In the genomic region with DNA sequence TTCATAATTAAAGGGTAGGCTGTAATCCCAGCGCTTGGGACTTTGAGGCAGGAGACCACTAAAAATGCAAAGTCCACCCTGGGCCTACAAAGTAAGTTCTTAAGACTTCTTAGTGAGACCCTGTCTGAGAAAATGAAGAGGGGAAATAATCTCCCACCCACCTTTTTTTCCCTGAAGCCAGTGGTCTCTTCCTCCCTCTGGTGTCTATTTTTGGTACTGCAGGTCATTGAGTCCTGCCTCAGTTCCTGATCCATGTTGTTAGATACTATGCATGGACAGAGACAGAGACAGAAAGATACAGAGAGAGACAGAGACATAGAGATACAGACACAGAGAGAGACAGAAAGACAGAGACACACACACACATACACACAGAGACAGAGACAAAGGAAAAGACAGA, we compare ENCODE assay signal across 10 mouse cellular contexts. TPM values are rescaled to one million over a fixed set of nuclear protein-coding genes. Genes with fewer than 3 reads are reported as not detected.
DNase-seq lines count a peak whose midpoint lies in the region; ATAC-seq and TF ChIP-seq lines count a peak whose summit lies in the region.
"Had no signal": no experiment of that assay in that cellular context is flagged by ENCODE, and none has a peak within 500 bp of the region (broad histone marks: within the 10 kb centered on the region; RNA-seq: fewer than 3 reads in every experiment).

No protein-coding gene starts in this region.

- H3K36me3 ChIP-seq in midbrain, postnatal 0 days (ENCODE audit: insufficient read depth, low read length), result no peaks in the 10 kb centered on the region
- H3K36me3 ChIP-seq: embryonic facial prominence, embryonic 12.5 days had no signal

- H3K27me3 ChIP-seq in midbrain, postnatal 0 days (ENCODE audit: insufficient read depth, low read length), result no peaks in the 10 kb centered on the region
- H3K27me3 ChIP-seq: embryonic facial prominence, embryonic 12.5 days had no signal

- H3K4me1 ChIP-seq in midbrain, postnatal 0 days (ENCODE audit: insufficient read depth, low read length), result no peaks in the 10 kb centered on the region
- H3K4me1 ChIP-seq: embryonic facial prominence, embryonic 12.5 days had no signal

- H3K27ac ChIP-seq in midbrain, postnatal 0 days (ENCODE audit: low read depth, low read length), result no peak overlapping the region
- H3K27ac ChIP-seq: embryonic facial prominence, embryonic 12.5 days had no signal

- no peak for ATAC-seq in midbrain, postnatal 0 days (ENCODE audit: low FRiP score)

- TF ChIP-seq CTCF in midbrain, postnatal 0 days (IDR thresholded peaks at IDR 0.05), result peak; percentile 94

- WGBS in midbrain, postnatal 0 days, result 24% methylated on average over 1 of the region's 1 CpGs

- H3K4me2 ChIP-seq in midbrain, postnatal 0 days (ENCODE audit: low read depth, low read length, poor library complexity, severe bottlenecking), result no peak overlapping the region
- H3K4me2 ChIP-seq: embryonic facial prominence, embryonic 12.5 days had no signal

- H3K9ac ChIP-seq in midbrain, postnatal 0 days (replicated peaks; ENCODE audit: low read length, poor library complexity, severe bottlenecking), result no peak overlapping the region
- H3K9ac ChIP-seq: embryonic facial prominence, embryonic 12.5 days had no signal

- DNase-seq in kidney, adult 18-20 months, result peak; percentile 19
- DNase-seq in kidney, adult 8-10 months, result no peak
- DNase-seq in B cell, adult 2 months, result peak; percentile 34 to 39
- DNase-seq in ES-CJ7 (ENCODE audit: low read depth, low spot score), result peak; percentile 54
- peak; percentile 42 for DNase-seq in forelimb bud, embryonic 11.5 days (ENCODE audit: low read depth, low spot score)
- peak; percentile 55 for DNase-seq in midbrain, postnatal 0 days (ENCODE audit: low spot score)
- no peak for DNase-seq in testis, postnatal 10 days (ENCODE audit: low spot score)
- no peak for DNase-seq in urinary bladder, adult 2 months (ENCODE audit: low spot score)

- H3K4me3 ChIP-seq in midbrain, postnatal 0 days (ENCODE audit: low read depth, low read length), result no peak overlapping the region
- H3K4me3 ChIP-seq: embryonic facial prominence, embryonic 12.5 days had no signal

- H3K9me3 ChIP-seq in midbrain, postnatal 0 days (ENCODE audit: low read length), result no peaks in the 10 kb centered on the region
- H3K9me3 ChIP-seq: embryonic facial prominence, embryonic 12.5 days had no signal

RNA-seq across cellular contexts. Expression of a gene that starts 15.1 kb away (rescaled TPM):
- total RNA-seq in midbrain, postnatal 0 days (2014; rRNA removed), result not detected in 2 replicates
- not detected in 2 replicates for polyA plus RNA-seq in midbrain, postnatal 0 days (2015; fragmentation: Nextera tagmentation; extraction: Ambion mirVana)
- not detected in 2 replicates for polyA plus RNA-seq in urinary bladder, adult 2 months (2012; rRNA removed)
- total RNA-seq: left cerebral cortex, postnatal 14 days had no signal
- polyA plus RNA-seq: embryonic facial prominence, embryonic 12.5 days had no signal

RNA-seq across cellular contexts. Expression of a gene that starts 18.8 kb away (rescaled TPM):
- total RNA-seq in midbrain, postnatal 0 days (2014; rRNA removed), result not detected in 2 replicates
- not detected in 2 replicates for polyA plus RNA-seq in midbrain, postnatal 0 days (2015; fragmentation: Nextera tagmentation; extraction: Ambion mirVana)
- polyA plus RNA-seq in urinary bladder, adult 2 months (2012; rRNA removed), result not detected in 2 replicates
- total RNA-seq: left cerebral cortex, postnatal 14 days had no signal
- polyA plus RNA-seq: embryonic facial prominence, embryonic 12.5 days had no signal

RNA-seq across cellular contexts. Expression of a gene that starts 26.2 kb away (rescaled TPM):
- 8.3 and 9.3 TPM in 2 replicates for total RNA-seq in midbrain, postnatal 0 days (2014; rRNA removed)
- 9.9 and 12.5 TPM in 2 replicates for polyA plus RNA-seq in midbrain, postnatal 0 days (2015; fragmentation: Nextera tagmentation; extraction: Ambion mirVana)
- polyA plus RNA-seq in urinary bladder, adult 2 months (2012; rRNA removed), result 5.1 and 6.9 TPM in 2 replicates

RNA-seq across cellular contexts. Expression of a gene that starts 29.5 kb away (rescaled TPM):
- not detected in 2 replicates for total RNA-seq in midbrain, postnatal 0 days (2014; rRNA removed)
- not detected in 2 replicates for polyA plus RNA-seq in midbrain, postnatal 0 days (2015; fragmentation: Nextera tagmentation; extraction: Ambion mirVana)
- polyA plus RNA-seq in urinary bladder, adult 2 months (2012; rRNA removed), result not detected in 2 replicates
- total RNA-seq: left cerebral cortex, postnatal 14 days had no signal
- polyA plus RNA-seq: embryonic facial prominence, embryonic 12.5 days had no signal

RNA-seq across cellular contexts. Expression of a gene that starts 51.1 kb away (rescaled TPM):
- not detected in 2 replicates for total RNA-seq in midbrain, postnatal 0 days (2014; rRNA removed)
- not detected in 2 replicates for polyA plus RNA-seq in midbrain, postnatal 0 days (2015; fragmentation: Nextera tagmentation; extraction: Ambion mirVana)
- not detected in 2 replicates for polyA plus RNA-seq in urinary bladder, adult 2 months (2012; rRNA removed)
- total RNA-seq: left cerebral cortex, postnatal 14 days had no signal
- polyA plus RNA-seq: embryonic facial prominence, embryonic 12.5 days had no signal

Comparison
In these comparisons a context has a peak if more than half of its experiments do, and no peak if none do; other contexts are left out.
1. DNase-seq: peak in kidney, adult 18-20 months (single experiment), B cell, adult 2 months (2 of 2), ES-CJ7 (single experiment), forelimb bud, embryonic 11.5 days (single experiment) and midbrain, postnatal 0 days (single experiment); none in kidney, adult 8-10 months (0 of 2), testis, postnatal 10 days (single experiment) and urinary bladder, adult 2 months (single experiment).